Mouse (Mus musculus): ENCODE results near the gene Gm10447.

Gm10447 gene

DNA sequence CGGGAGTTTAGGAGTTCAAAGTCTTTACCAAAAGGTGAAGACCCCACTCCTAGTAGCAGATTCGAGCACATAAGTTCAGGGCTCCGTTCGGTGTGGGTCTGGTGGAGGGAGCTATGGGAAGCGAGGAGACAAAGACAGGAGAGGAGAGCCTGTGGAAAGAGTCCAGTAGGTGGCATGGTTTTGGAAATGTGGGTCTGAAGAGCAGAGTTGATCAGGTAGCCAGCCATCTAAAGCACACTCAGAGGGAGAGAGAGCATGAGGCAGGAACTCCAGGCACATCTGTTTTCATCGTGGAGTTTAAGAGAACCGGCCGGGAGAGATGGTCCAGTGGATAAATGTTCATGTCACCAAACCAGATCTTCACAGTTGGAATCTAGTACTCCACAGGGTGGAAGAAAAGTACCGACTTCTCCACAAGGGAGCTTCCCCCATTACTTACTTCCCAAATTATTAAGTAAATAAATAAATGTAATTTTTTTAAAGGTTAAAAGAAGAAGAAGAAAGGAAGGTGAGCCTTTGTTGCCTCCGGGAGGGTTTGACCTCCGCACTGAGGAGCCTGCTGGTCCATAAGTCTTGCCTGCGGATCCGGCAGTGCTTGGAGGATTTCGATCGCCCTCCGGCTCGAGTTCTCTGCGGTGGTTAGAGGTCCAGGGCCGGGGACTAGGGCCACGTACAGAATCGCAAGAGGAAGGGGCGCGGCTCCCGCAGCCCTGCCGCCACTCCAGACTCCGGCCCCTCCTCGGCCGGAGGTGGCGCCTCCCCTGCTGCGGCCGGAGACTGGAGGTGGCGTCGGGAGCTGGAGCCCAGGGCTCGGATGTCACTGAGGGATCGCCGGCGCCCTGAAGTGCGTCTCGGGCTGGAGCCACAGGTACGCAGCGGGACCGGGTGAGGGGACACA is at the start of gene Gm10447, which contains the start of gene Shroom1:
Gene Gm10447, minus strand, starts transcription at position 637 of the 898 bp plus-strand sequence.
Gene Shroom1, plus strand, starts transcription at position 732 of the 898 bp plus-strand sequence.
- in situ Hi-C loops (cut with MboI; ENCODE audit: low pct_unique_long_range_greater_than_20kb in 1 of 2, low sequenced_read_pairs in 2 of 2, unreplicated experiment in 1 of 2) = no loop called here

DNA sequence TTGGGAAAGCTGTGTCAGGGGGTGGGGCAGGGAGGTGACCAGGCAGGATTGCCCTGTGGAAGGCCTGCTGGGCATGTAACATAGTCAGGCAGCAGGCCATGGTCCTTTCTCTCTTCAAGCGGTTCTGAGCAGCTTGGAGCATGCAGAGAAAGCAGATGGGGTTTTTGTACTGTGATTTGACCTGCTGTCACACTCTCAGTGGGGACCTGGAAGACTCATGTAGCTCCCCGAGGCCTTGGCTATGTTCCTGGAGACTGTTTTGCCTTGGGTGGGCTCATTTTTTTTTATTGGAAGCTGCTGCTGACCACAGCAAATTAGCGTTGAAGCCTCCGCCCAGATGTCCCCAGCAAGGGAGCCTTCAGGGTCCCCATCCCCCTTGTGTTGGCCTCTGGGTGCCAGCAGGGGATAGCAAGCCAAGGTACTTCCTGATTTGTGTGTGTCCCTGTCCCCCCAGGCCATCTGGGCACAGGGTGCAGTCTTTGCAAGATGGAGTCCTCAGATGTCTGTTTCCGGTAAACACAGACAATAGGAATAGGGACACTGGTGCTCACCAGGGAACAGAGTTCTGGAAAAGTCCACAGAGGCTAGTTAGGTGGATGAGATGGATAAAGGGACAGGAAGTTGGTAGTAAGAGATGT is 48.2 kb upstream of the Gm10447 start:
- in situ Hi-C loops (cut with MboI; ENCODE audit: low pct_unique_long_range_greater_than_20kb in 1 of 2, low sequenced_read_pairs in 2 of 2, unreplicated experiment in 1 of 2) = no loop called here

DNA sequence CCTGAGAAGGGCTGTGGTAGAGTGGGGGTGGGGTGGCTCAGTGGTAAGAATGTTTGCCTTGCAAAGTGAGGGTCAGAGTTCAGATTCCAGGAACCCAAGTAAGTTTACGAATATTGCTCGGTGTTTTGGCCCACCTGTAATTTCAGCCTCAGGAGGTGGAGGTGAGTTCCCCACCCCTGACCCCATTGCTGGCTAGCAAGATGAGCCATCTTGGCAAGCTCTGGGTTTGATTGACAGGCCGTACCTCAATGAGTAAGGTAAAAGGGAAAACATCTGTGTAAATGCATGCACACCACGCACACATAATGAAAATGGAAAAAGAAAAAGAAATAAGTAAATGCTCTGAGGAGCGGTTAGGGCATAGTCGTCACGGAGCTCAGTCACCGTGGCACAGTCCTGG is 47.5 kb upstream of the Gm10447 start:
- in situ Hi-C loops (cut with MboI; ENCODE audit: low pct_unique_long_range_greater_than_20kb in 1 of 2, low sequenced_read_pairs in 2 of 2, unreplicated experiment in 1 of 2) = no loop called here

DNA sequence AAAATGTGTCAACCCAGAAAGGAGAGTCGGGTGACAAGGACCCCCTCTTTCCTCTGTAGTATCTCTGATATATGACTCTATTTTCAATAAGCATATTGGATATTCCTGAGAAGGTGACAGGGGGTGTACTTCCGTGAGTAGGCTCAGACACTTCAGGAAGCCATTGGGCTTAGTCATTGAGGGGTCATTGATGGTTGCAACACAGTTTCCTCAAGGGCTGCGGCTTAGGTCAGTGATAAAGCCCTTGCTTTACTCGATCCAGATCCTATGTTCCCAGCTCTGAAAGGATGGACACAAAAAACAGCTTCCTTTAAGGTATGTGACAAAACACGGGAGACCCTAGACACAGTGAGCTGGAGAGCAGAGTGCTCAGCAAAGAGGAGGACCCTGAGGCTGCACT is 46.8 kb upstream of the Gm10447 start:
- in situ Hi-C loops (cut with MboI; ENCODE audit: low pct_unique_long_range_greater_than_20kb in 1 of 2, low sequenced_read_pairs in 2 of 2, unreplicated experiment in 1 of 2) = no loop called here

DNA sequence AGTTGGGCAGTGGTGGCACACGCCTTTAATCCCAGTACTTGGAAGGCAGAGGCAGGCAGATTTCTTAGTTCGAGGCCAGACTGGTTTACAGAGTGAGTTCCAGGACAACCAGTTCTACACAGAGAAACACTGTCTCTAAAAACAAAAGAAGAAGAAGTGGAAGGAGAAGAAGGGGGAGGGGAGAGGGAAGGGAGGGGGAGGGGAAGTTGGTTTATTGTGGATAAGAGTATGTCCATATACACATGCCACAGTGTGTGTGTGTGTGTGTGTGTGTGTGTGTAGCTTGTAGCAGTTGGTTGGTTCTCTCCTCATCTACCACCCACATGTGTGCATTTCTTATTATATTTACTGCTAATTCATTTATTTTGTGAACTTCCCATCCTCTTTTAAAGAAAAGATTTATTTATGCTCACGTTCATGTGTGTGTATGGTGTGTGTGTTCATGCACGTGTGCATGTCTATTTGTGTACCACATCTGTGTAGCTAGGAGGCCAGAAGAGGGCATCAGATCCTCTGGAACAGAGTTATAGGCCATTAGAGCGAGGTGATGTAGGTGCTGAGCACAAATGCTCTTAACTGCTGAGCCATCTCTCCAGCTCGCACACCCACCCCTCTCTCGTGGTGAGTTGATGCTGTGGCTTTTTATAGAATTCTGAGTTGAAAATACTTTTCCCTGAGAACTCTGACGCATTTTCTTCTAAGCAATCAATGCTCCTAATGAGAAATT is 45.3 kb upstream of the Gm10447 start:
- in situ Hi-C loops (cut with MboI; ENCODE audit: low pct_unique_long_range_greater_than_20kb in 1 of 2, low sequenced_read_pairs in 2 of 2, unreplicated experiment in 1 of 2) = no loop called here

DNA sequence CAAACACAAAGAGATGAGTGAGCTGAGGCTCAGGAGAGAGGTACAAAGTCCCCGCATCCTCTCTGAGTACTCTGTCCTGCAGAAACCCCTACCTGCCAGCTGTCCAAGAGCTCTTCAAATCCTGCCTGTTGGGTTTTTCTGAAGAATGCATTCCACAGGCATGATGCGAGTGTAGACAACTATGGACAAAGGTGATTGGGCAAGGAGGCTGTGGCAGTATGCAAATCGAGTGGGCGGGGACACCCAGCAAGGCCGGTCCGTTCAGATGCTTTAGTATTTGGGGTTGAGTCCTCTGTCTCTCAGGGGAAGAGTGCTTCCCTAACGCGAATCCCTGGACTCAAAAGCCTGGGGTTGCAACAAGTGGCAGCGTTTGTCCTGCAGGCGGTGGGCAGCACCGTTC is 43.7 kb upstream of the Gm10447 start:
- in situ Hi-C loops (cut with MboI; ENCODE audit: low pct_unique_long_range_greater_than_20kb in 1 of 2, low sequenced_read_pairs in 2 of 2, unreplicated experiment in 1 of 2) = no loop called here

DNA sequence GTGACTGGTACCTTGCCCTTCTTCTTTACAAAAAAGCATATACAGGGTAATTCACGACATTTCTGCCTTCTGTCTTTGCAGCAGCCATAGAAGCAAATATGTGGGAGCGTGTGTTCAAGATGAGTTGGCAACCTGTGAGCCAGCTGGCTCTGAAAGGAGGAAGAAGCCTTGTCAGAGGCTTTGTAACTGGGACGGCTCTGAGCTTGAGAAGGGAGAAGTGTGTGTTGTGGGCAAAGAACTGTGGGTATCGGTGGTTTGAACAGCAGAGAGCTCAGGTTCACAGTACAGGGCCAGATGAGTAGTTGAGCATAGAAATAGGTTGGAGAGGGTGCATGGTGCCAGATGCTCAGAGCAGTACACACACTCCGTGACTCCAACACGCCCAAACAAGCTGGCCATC is 40.0 kb upstream of the Gm10447 start:
- in situ Hi-C loops (cut with MboI; ENCODE audit: low pct_unique_long_range_greater_than_20kb in 1 of 2, low sequenced_read_pairs in 2 of 2, unreplicated experiment in 1 of 2) = no loop called here

DNA sequence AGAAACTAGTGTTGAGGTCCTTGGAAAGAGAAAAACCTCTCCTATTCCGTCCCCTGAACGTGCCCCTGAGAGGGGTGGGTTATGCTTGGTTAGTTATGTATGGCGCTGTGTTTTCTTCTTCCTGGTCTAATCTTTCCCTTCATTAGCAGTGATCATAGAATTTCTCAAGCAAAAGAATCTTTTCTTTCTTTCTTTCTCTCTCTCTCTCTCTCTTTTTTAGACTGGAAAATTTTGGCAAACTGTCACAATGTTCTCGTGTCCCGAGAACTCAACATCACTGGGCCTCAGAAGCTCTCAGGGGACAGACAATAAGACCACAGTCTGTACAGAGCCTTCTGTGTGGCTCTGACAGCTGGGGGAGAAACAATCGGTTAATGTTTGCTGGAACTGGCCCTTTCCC is 38.5 kb upstream of the Gm10447 start:
- in situ Hi-C loops (cut with MboI; ENCODE audit: low pct_unique_long_range_greater_than_20kb in 1 of 2, low sequenced_read_pairs in 2 of 2, unreplicated experiment in 1 of 2) = no loop called here

DNA sequence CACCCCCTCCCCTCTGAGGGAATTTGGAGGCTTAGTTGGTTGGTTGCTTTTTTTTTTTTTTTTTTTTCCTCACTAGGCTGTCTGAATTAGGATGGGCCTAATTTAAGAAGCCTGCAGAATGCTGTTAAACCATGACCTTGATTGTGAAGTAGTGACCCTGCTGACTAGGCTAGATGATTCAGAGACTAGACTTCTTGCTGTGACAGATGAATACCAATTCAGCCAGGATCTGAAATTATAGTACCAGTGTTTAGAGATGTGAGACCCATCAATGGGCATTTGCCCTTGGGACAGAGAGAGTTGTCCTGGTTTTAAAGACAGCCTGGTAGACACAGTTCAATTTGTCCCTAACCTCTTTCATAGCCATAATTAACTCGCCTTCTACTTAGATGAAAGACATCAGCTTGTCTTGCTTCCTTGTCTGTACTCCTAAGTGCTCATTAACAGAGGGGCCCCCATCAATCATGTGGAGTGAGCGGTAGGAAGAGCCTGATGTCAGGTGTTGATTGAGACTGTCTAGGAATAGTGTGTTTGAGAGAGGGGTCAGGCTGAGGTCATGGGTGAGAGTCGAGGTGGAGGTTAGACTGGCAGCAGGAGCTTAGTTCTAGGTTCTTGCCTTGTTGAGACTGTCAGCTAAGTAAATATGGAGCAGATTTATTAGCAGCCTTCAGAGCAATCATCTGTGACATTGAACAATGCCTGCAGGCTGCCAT is 36.5 kb upstream of the Gm10447 start:
- in situ Hi-C loops (cut with MboI; ENCODE audit: low pct_unique_long_range_greater_than_20kb in 1 of 2, low sequenced_read_pairs in 2 of 2, unreplicated experiment in 1 of 2) = no loop called here

DNA sequence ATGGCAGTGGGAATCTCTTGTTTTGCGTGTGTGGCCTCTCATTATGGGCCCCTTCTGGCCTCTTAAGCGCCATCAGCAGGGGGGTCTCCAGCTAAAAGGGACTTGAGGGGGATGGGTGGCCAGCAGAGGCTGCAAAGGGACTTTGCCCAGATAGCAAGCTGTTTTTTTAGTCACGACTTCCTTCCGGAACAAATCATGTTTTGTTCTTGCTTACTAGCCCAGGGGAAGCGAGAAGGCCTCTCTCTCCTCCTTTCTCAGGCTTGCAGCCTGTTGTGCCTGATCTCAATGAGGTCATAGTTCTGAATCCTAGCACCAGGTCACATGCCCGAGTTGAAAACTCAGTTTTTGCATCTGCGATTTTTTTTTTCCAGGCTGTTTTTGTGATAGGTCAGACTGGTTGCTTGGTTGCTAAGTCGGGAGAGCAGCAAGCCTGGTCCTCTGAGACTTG is 35.1 kb upstream of the Gm10447 start:
- in situ Hi-C loops (cut with MboI; ENCODE audit: low pct_unique_long_range_greater_than_20kb in 1 of 2, low sequenced_read_pairs in 2 of 2, unreplicated experiment in 1 of 2) = no loop called here

DNA sequence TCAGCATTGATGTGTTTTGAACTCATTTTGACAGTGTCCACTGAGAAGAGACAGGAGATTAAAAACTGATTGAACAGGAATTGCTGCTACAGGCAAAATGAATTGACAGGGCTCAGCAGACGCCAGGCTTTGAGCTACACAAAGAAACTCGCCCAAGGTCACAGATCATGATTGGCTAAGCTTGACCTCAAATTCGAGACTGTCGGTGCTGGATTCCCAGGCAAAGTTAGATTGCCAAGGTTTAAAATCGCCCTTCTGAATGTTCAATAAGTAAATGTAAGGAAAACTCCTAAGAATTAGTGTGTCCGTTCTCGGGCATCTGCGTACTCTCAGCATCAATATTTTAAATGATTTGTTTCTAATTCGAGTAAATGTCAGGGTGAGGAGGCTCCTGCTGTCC is 32.5 kb upstream of the Gm10447 start:
- in situ Hi-C loops (cut with MboI; ENCODE audit: low pct_unique_long_range_greater_than_20kb in 1 of 2, low sequenced_read_pairs in 2 of 2, unreplicated experiment in 1 of 2) = no loop called here

DNA sequence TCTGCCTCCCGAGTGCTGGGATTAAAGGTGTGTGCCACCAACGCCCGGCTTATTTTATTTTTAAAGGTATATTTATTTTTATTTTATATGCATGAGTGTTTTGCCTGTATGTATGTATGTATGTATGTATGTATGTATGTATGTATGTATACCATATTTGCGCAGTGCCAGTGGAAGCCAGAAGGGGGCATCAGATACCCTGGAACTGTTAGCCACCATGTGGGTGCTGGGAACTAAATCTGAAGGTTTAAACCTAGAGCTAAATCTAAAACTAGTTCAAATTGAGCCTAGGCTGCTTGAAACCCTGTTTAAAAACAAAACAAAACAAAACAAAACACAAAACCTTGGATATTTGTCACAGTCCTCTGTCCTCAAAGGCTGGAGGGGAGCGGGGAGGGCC is 32.1 kb upstream of the Gm10447 start:
- in situ Hi-C loops (cut with MboI; ENCODE audit: low pct_unique_long_range_greater_than_20kb in 1 of 2, low sequenced_read_pairs in 2 of 2, unreplicated experiment in 1 of 2) = no loop called here

DNA sequence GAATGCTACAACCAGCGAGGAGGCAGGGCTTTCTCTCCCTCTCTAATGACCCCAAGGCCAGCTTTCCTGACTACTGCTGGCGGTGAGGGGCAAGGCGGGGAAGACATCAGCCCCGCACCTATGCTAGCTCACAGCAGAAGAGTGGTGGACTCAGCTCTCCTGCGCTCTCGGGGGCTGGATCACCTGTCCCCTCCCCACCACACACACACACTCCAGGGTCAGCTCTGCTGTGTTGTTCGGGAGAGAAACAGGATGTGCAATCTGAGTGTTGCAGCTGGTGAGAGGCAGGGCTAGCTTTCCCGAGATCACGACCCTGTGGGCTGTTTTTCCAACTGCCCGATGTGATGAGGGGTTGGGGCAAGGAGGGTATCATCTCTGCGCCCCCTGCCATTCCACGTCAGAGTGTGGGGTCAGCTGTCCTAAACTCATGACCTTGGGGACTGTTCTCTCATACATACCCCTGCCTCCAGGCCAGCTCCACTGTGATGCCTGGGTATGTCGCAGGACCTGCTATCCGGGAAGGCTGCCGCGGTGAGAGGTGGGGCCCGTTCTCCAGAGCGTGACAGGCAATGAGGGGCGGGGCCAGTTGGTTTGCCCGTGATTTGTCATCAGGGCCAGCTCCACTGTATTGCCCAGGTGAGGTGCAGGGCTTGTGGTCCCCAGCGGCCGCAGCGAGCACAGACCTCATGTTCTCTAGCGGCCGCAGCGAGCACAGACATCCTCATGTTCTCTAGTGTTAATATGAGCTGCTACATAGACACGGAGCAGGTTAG is 30.1 kb upstream of the Gm10447 start:
- in situ Hi-C loops (cut with MboI; ENCODE audit: low pct_unique_long_range_greater_than_20kb in 1 of 2, low sequenced_read_pairs in 2 of 2, unreplicated experiment in 1 of 2) = no loop called here

DNA sequence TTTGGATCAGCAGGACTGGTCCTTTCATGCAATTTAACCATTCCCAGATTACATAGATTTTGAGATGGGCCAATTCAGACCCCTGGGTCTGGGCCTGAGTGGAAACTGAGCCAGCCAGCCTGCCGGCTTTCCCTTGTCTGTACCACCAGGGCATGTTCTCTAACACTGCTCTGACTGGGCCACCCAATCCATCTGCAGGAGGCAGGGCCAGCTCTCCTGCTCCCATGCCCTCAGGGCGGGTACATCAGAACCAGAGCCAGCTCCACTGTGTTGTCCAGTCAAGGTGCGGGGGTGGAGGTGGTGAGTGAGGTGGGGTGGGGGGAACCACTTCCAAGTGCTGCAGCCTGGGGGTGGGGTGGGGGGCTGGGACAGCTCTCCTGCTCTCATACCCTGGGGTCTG is 29.4 kb upstream of the Gm10447 start:
- in situ Hi-C loops (cut with MboI; ENCODE audit: low pct_unique_long_range_greater_than_20kb in 1 of 2, low sequenced_read_pairs in 2 of 2, unreplicated experiment in 1 of 2) = no loop called here

DNA sequence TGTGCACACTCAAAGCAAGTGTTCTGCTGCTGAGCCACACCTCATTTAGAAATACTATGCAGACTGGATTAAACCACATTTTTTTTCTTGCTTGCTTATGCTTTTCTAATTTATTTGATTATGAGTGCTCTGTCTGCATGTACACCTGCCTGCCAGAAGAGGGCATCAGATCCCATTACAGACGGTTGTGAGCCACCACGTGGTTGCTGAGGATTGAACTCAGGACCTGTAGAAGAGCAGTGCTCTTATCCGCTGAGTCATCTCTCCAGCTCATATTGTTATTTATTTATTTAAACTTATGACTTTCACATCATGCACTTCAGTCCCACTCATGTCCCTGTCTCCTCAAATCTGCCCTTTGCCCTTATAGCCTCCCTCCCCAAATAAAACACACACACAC is 28.8 kb upstream of the Gm10447 start:
- in situ Hi-C loops (cut with MboI; ENCODE audit: low pct_unique_long_range_greater_than_20kb in 1 of 2, low sequenced_read_pairs in 2 of 2, unreplicated experiment in 1 of 2) = no loop called here

DNA sequence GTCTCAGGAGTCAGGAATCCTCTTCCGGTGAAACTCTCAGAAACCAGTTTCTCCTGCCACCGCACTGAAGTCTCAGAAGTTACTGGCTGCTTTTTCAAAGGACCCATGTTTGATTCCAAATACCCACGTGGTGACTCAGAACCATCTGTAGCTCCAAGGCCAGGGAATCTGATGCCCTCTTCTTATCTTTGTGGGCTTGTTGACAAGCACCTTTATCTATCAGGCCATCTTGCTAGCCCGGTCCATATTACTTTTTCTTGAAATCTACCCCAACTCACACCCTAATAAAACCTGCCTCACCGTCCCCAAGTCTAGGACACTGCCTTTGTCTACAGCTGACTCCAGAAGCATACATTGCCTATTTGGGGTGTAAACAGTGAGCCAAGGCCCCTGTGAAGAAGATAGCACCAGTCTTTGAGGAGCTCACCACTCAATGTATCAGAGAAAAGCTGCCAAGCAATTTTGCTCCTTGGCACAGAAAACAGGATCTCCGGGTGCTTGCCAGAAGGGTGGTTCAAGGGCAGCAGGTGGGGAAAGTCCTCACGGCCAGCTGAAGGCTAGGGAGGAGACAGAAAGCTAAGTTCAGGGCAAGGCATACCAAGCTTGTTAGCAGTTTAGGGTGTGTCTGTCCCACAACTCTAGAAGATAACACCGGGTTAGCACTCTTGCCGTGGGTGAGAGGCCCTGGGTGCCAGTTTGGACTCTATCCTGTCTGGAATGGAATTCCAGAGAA is 26.4 kb upstream of the Gm10447 start:
- in situ Hi-C loops (cut with MboI; ENCODE audit: low pct_unique_long_range_greater_than_20kb in 1 of 2, low sequenced_read_pairs in 2 of 2, unreplicated experiment in 1 of 2) = no loop called here

DNA sequence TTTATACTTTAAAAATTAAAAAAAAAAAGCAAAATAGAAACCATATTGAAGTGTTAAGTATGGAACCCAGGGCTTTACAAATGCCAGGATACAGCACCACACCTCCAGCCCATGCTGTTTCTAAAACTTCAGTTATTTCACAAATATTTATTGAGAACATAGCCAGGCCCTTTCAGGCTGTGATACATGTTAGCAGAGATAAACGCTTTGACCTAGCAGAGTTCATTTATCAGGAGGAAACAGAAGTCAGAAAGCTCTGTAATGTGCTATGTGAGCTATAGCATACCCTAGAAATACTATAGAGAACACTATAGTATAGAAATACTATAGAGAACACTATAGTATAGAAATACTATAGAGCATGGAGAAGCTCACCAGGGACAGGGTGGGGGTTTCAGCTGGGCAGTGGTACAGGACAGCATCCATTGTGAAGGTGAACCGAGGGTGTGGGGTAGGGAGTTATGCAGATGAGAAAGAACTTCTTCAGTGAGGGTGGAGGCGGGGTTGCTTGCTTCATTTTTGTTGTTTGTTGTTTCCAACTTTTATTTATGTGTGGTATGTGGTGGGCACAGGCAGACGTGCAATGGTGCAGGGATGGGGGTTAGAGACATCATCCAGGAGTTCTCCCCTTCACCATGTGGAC is 24.3 kb upstream of the Gm10447 start:
- in situ Hi-C loops (cut with MboI; ENCODE audit: low pct_unique_long_range_greater_than_20kb in 1 of 2, low sequenced_read_pairs in 2 of 2, unreplicated experiment in 1 of 2) = no loop called here
